Mouse (Mus musculus) C2C12 (cell line): Measurements from ENCODE around the gene Tiam1.

Source experiments
- CEBPB ChIP-seq: IDR thresholded peaks from one replicate; pipeline ENCODE4 v1.6.1; 2011; ENCODE audit warnings: low read depth, mild to moderate bottlenecking, control low read depth, moderate library complexity
- CTCF ChIP-seq: IDR thresholded peaks from one replicate; pipeline ENCODE4 v1.5.1; 2011; ENCODE audit not compliant: control insufficient read depth, insufficient read depth, insufficient read length
- MAX ChIP-seq: IDR thresholded peaks from one replicate; pipeline ENCODE4 v1.6.1; 2011; ENCODE audit warnings: mild to moderate bottlenecking, control low read depth
- MYOD1 ChIP-seq: IDR thresholded peaks from one replicate; pipeline ENCODE4 v1.6.1; 2011; ENCODE audit warnings: low read depth; ENCODE audit not compliant: control insufficient read depth, insufficient read length
- MYOG ChIP-seq: IDR thresholded peaks from one replicate; pipeline ENCODE4 v1.6.1; 2011; ENCODE audit not compliant: control insufficient read depth, insufficient read length; ENCODE audit errors: extremely low read depth
- USF1 ChIP-seq: IDR thresholded peaks from one replicate; pipeline ENCODE4 v1.6.1; 2011; ENCODE audit warnings: low read depth, mild to moderate bottlenecking, control low read depth, moderate library complexity

GRCm38 (mm10) chr16:89870059-89870458 lies 273.5 kb downstream of the Tiam1 start:
- TF ChIP-seq CTCF (no peak), CEBPB (no peak), MYOG (no peak), USF1 (no peak), MAX (no peak), MYOD1 (no peak)
